Mouse (Mus musculus) G1E (cell line): ENCODE results near the gene Ankrd23. TPM values are rescaled to one million over a fixed set of nuclear protein-coding genes. Genes with fewer than 3 reads are reported as not detected.

Source experiments
- ATAC-seq: 2 replicates; pipeline ENCODE4 v1.8.0; 2016; ENCODE audit warnings: mild to moderate bottlenecking; ENCODE audit not compliant: insufficient number of reproducible peaks, poor library complexity, low FRiP score, severe bottlenecking; ENCODE audit errors: extremely low read depth
- DNase-seq: peaks from one replicate; pipeline ENCODE4 v3.0.0; 2012; ENCODE audit warnings: low spot score
- H3K27me3 ChIP-seq: 2 replicates; pipeline ENCODE4 v1.6.1; 2012; ENCODE audit warnings: mild to moderate bottlenecking, low read length, inconsistent platforms; ENCODE audit not compliant: insufficient read depth
- H3K36me3 ChIP-seq: replicated peaks from 2 replicates; pipeline ENCODE3; 2012; ENCODE audit warnings: mild to moderate bottlenecking, inconsistent platforms
- H3K4me1 ChIP-seq: 2 replicates; pipeline ENCODE4 v1.6.1; 2012; ENCODE audit warnings: low read depth, low read length, inconsistent platforms, mixed read lengths; ENCODE audit not compliant: insufficient read depth
- H3K4me3 ChIP-seq: 2 replicates; pipeline ENCODE4 v1.5.1; 2012; ENCODE audit warnings: low read depth, mild to moderate bottlenecking, inconsistent platforms, low read length, moderate library complexity, mixed read lengths
- H3K9me3 ChIP-seq: replicated peaks from 2 replicates; pipeline ENCODE4 v1.6.1; 2012; ENCODE audit warnings: inconsistent platforms
- CTCF ChIP-seq: IDR thresholded peaks from 2 replicates; pipeline ENCODE4 v1.5.1; 2012; ENCODE audit warnings: low read depth, low read length, inconsistent platforms, mixed read lengths
- GATA1 ChIP-seq: IDR thresholded peaks from 2 replicates; pipeline ENCODE4 v1.6.1; 2012; ENCODE audit warnings: borderline replicate concordance, low read length, inconsistent platforms, mixed read lengths
- GATA2 ChIP-seq: IDR thresholded peaks from 2 replicates; pipeline ENCODE4 v1.6.1; 2012; ENCODE audit warnings: low read depth, low read length, inconsistent platforms, borderline replicate concordance
- POLR2AphosphoS5 ChIP-seq: IDR thresholded peaks from 2 replicates; pipeline ENCODE4 v1.6.1; 2012; ENCODE audit warnings: low read depth, low read length, inconsistent platforms; ENCODE audit not compliant: insufficient replicate concordance
- TAL1 ChIP-seq: conservative IDR thresholded peaks from 2 replicates; pipeline ENCODE4 v1.6.1; 2012; ENCODE audit warnings: low read depth, low read length, inconsistent platforms, mixed read lengths
- polyA plus RNA-seq: library from polyadenylated mRNA; stranded (reverse); fragments of >175 nt; gene quantifications from 2 replicates; pipeline ENCODE4 v1.2.3, GENCODE M21; 2012
- total RNA-seq, 2 experiments: library from RNA; stranded (forward) in 1 of 2; stranded (reverse) in 1 of 2; fragments of 200-1000 nt in 1 of 2; fragments of >200 nt in 1 of 2; fragmentation: Nextera tagmentation in 1 of 2; gene quantifications; 2 replicates each; pipeline ENCODE4 v1.2.3; 2014 to 2017

Ankrd23 gene
- total and polyA plus RNA-seq, 3 experiments = 10.9 to 14.8 (median 14.2) TPM

- Histone ChIP-seq H3K9me3 (no peaks in the 10 kb centered on the region), H3K4me3 (no peak overlapping the region), H3K4me1 (peaks cover 18% of the 10 kb centered on the region), H3K27me3 (peaks cover 79% of the 10 kb centered on the region), H3K36me3 (no peaks in the 10 kb centered on the region)
- TF ChIP-seq GATA1 = no peak
- no peak for TF ChIP-seq GATA2
- no peak for TF ChIP-seq CTCF
- TF ChIP-seq POLR2AphosphoS5 = no peak
- no peak for TF ChIP-seq TAL1
- ATAC-seq (no peak), DNase-seq (no peak)
These were observed 22.6 kb upstream of the Ankrd23 start for GRCm38 (mm10) chr1:36559256-36559655.

- Histone ChIP-seq H3K27me3 (peaks cover 81% of the 10 kb centered on the region), H3K4me1 (peaks cover 18% of the 10 kb centered on the region), H3K36me3 (no peaks in the 10 kb centered on the region), H3K4me3 (peak within 1 kb of the TSS; percentile 28; the same call in 1 of the 2 replicates), H3K9me3 (no peaks in the 10 kb centered on the region)
- no peak for ATAC-seq
- no peak for DNase-seq
- TF ChIP-seq TAL1 (no peak), POLR2AphosphoS5 (no peak), CTCF (no peak), GATA1 (no peak)
These were observed 21.6 kb upstream of the Ankrd23 start, which contains the start of gene Sema4c for GRCm38 (mm10) chr1:36558031-36558993. Sema4c (minus strand) TSS chr1:36558349.

- Histone ChIP-seq H3K4me3 (peak overlapping the region; percentile 28; the same call in 1 of the 2 replicates), H3K4me1 (peaks cover 18% of the 10 kb centered on the region), H3K36me3 (no peaks in the 10 kb centered on the region), H3K27me3 (peaks cover 86% of the 10 kb centered on the region), H3K9me3 (no peaks in the 10 kb centered on the region)
- ATAC-seq (no peak), DNase-seq (no peak)
- TF ChIP-seq CTCF (no peak), TAL1 (no peak)
These were observed 20.9 kb upstream of the Ankrd23 start for GRCm38 (mm10) chr1:36557457-36558011.

GRCm38 (mm10) chr1:36556553-36557456, 20.1 kb upstream of the Ankrd23 start:
- no peak for ATAC-seq
- DNase-seq = no peak
- H3K36me3 ChIP-seq = no peaks in the 10 kb centered on the region
- no peak overlapping the region; the same call in 1 of the 2 replicates for H3K4me3 ChIP-seq
- 0 out of 2 replicates have a peak, but pooled peaks have one; percentile 10 for TF ChIP-seq CTCF
- no peak for TF ChIP-seq POLR2AphosphoS5
- peaks cover 89% of the 10 kb centered on the region for H3K27me3 ChIP-seq
- peaks cover 18% of the 10 kb centered on the region for H3K4me1 ChIP-seq
- no peaks in the 10 kb centered on the region for H3K9me3 ChIP-seq

GRCm38 (mm10) chr1:36555798-36556395, 19.2 kb upstream of the Ankrd23 start:
- no peaks in the 10 kb centered on the region for H3K9me3 ChIP-seq
- H3K4me1 ChIP-seq = peaks cover 18% of the 10 kb centered on the region
- DNase-seq (no peak), ATAC-seq (no peak)
- H3K4me3 ChIP-seq = no peak overlapping the region
- TF ChIP-seq POLR2AphosphoS5 (no peak), GATA1 (no peak), TAL1 (no peak), CTCF (no peak), GATA2 (no peak)
- H3K27me3 ChIP-seq = peaks cover 91% of the 10 kb centered on the region
- no peaks in the 10 kb centered on the region for H3K36me3 ChIP-seq
